Mouse (Mus musculus): Measurements from ENCODE around the gene Tigit. TPM values are rescaled to one million over a fixed set of nuclear protein-coding genes. Genes with fewer than 3 reads are reported as not detected.

Gene Tigit
- polyA plus RNA-seq, 1 experiment from 2014 or later: not detected

GRCm38 (mm10) chr16:43700575-43700974, 36.6 kb upstream of the Tigit start:
- H3K9ac ChIP-seq (ENCODE audit: low read depth, low read length): no peak overlapping the region
- WGBS (ENCODE audit: insufficient replicate concordance): 71% methylated on average over 8 of the region's 8 CpGs

GRCm38 (mm10) chr16:43698735-43699649, 35.0 kb upstream of the Tigit start:
- Histone ChIP-seq H3K9ac (ENCODE audit: low read depth, low read length) (no peak overlapping the region), H3K4me2 (ENCODE audit: low read depth, low read length) (no peak overlapping the region), H3K27me3 (ENCODE audit: control insufficient read depth, insufficient read depth, low read depth, low read length) (no peaks in the 10 kb centered on the region), H3K36me3 (ENCODE audit: control insufficient read depth, insufficient read depth) (no peaks in the 10 kb centered on the region), H3K4me1 (ENCODE audit: control insufficient read depth, low read depth, low read length) (no peaks in the 10 kb centered on the region), H3K4me3 (ENCODE audit: low read depth, low read length) (no peak overlapping the region), H3K27ac (ENCODE audit: low read length) (no peak overlapping the region), H3K9me3 (replicated peaks; ENCODE audit: control insufficient read depth, low read length) (no peaks in the 10 kb centered on the region)
- 30% methylated on average over 14 of the region's 14 CpGs for WGBS (ENCODE audit: insufficient replicate concordance)
- no peak for ATAC-seq (ENCODE audit: low read depth)

More at GRCm38 (mm10) chr16:43700575-43700974, 36.6 kb upstream of the Tigit start:
- ATAC-seq (ENCODE audit: low read depth): no peak
- H3K4me2 ChIP-seq (ENCODE audit: low read depth, low read length): no peak overlapping the region
- H3K27me3 ChIP-seq (ENCODE audit: control insufficient read depth, insufficient read depth, low read depth, low read length): no peaks in the 10 kb centered on the region
- no peaks in the 10 kb centered on the region for H3K9me3 ChIP-seq (replicated peaks; ENCODE audit: control insufficient read depth, low read length)
- H3K4me3 ChIP-seq (ENCODE audit: low read depth, low read length): no peak overlapping the region
- no peak overlapping the region for H3K27ac ChIP-seq (ENCODE audit: low read length)
- no peaks in the 10 kb centered on the region for H3K4me1 ChIP-seq (ENCODE audit: control insufficient read depth, low read depth, low read length)
- H3K36me3 ChIP-seq (ENCODE audit: control insufficient read depth, insufficient read depth): no peaks in the 10 kb centered on the region

- 78% methylated on average over 7 of the region's 7 CpGs for WGBS (ENCODE audit: insufficient replicate concordance)
- no peaks in the 10 kb centered on the region for H3K9me3 ChIP-seq (replicated peaks; ENCODE audit: control insufficient read depth, low read length)
- H3K27ac ChIP-seq (ENCODE audit: low read length): no peak overlapping the region
- no peaks in the 10 kb centered on the region for H3K36me3 ChIP-seq (ENCODE audit: control insufficient read depth, insufficient read depth)
- H3K4me1 ChIP-seq (ENCODE audit: control insufficient read depth, low read depth, low read length): no peaks in the 10 kb centered on the region
- no peak overlapping the region for H3K4me3 ChIP-seq (ENCODE audit: low read depth, low read length)
- H3K4me2 ChIP-seq (ENCODE audit: low read depth, low read length): no peak overlapping the region
- H3K27me3 ChIP-seq (ENCODE audit: control insufficient read depth, insufficient read depth, low read depth, low read length): no peaks in the 10 kb centered on the region
- no peak for ATAC-seq (ENCODE audit: low read depth)
- H3K9ac ChIP-seq (ENCODE audit: low read depth, low read length): no peak overlapping the region
Measured at GRCm38 (mm10) chr16:43697772-43698171, 33.8 kb upstream of the Tigit start.

- Histone ChIP-seq H3K4me1 (ENCODE audit: control insufficient read depth, low read depth, low read length) (no peaks in the 10 kb centered on the region), H3K9ac (ENCODE audit: low read depth, low read length) (no peak overlapping the region), H3K27ac (ENCODE audit: low read length) (no peak overlapping the region), H3K27me3 (ENCODE audit: control insufficient read depth, insufficient read depth, low read depth, low read length) (no peaks in the 10 kb centered on the region), H3K36me3 (ENCODE audit: control insufficient read depth, insufficient read depth) (no peaks in the 10 kb centered on the region), H3K4me2 (ENCODE audit: low read depth, low read length) (no peak overlapping the region), H3K9me3 (replicated peaks; ENCODE audit: control insufficient read depth, low read length) (no peaks in the 10 kb centered on the region), H3K4me3 (ENCODE audit: low read depth, low read length) (no peak overlapping the region)
- 52% methylated on average over 7 of the region's 7 CpGs for WGBS (ENCODE audit: insufficient replicate concordance)
- no peak for ATAC-seq (ENCODE audit: low read depth)
Measured at GRCm38 (mm10) chr16:43695852-43696251, 31.9 kb upstream of the Tigit start.

- no peaks in the 10 kb centered on the region for H3K36me3 ChIP-seq (ENCODE audit: control insufficient read depth, insufficient read depth)
- no peaks in the 10 kb centered on the region for H3K4me1 ChIP-seq (ENCODE audit: control insufficient read depth, low read depth, low read length)
- no peak overlapping the region for H3K4me2 ChIP-seq (ENCODE audit: low read depth, low read length)
- H3K4me3 ChIP-seq (ENCODE audit: low read depth, low read length): no peak overlapping the region
- 77% methylated on average over 11 of the region's 11 CpGs for WGBS (ENCODE audit: insufficient replicate concordance)
- no peak for ATAC-seq (ENCODE audit: low read depth)
- no peak overlapping the region for H3K9ac ChIP-seq (ENCODE audit: low read depth, low read length)
- no peaks in the 10 kb centered on the region for H3K27me3 ChIP-seq (ENCODE audit: control insufficient read depth, insufficient read depth, low read depth, low read length)
- H3K9me3 ChIP-seq (replicated peaks; ENCODE audit: control insufficient read depth, low read length): no peaks in the 10 kb centered on the region
- no peak overlapping the region for H3K27ac ChIP-seq (ENCODE audit: low read length)
Measured at GRCm38 (mm10) chr16:43694104-43694503, 30.2 kb upstream of the Tigit start.

GRCm38 (mm10) chr16:43692611-43693010, 28.7 kb upstream of the Tigit start:
- WGBS (ENCODE audit: insufficient replicate concordance): 61% methylated on average over 4 of the region's 4 CpGs
- no peak overlapping the region for H3K4me3 ChIP-seq (ENCODE audit: low read depth, low read length)
- H3K36me3 ChIP-seq (ENCODE audit: control insufficient read depth, insufficient read depth): no peaks in the 10 kb centered on the region
- no peaks in the 10 kb centered on the region for H3K9me3 ChIP-seq (replicated peaks; ENCODE audit: control insufficient read depth, low read length)
- H3K27me3 ChIP-seq (ENCODE audit: control insufficient read depth, insufficient read depth, low read depth, low read length): no peaks in the 10 kb centered on the region
- H3K4me1 ChIP-seq (ENCODE audit: control insufficient read depth, low read depth, low read length): no peaks in the 10 kb centered on the region
- no peak overlapping the region for H3K4me2 ChIP-seq (ENCODE audit: low read depth, low read length)
- H3K9ac ChIP-seq (ENCODE audit: low read depth, low read length): no peak overlapping the region
- H3K27ac ChIP-seq (ENCODE audit: low read length): no peak overlapping the region
- no peak for ATAC-seq (ENCODE audit: low read depth)

GRCm38 (mm10) chr16:43691741-43692140, 27.8 kb upstream of the Tigit start:
- H3K36me3 ChIP-seq (ENCODE audit: control insufficient read depth, insufficient read depth): no peaks in the 10 kb centered on the region
- no peak for ATAC-seq (ENCODE audit: low read depth)
- H3K27ac ChIP-seq (ENCODE audit: low read length): no peak overlapping the region
- no peak overlapping the region for H3K9ac ChIP-seq (ENCODE audit: low read depth, low read length)
- 81% methylated on average over 5 of the region's 5 CpGs for WGBS (ENCODE audit: insufficient replicate concordance)
- no peaks in the 10 kb centered on the region for H3K9me3 ChIP-seq (replicated peaks; ENCODE audit: control insufficient read depth, low read length)
- H3K27me3 ChIP-seq (ENCODE audit: control insufficient read depth, insufficient read depth, low read depth, low read length): no peaks in the 10 kb centered on the region
- no peak overlapping the region for H3K4me3 ChIP-seq (ENCODE audit: low read depth, low read length)
- H3K4me1 ChIP-seq (ENCODE audit: control insufficient read depth, low read depth, low read length): no peaks in the 10 kb centered on the region
- no peak overlapping the region for H3K4me2 ChIP-seq (ENCODE audit: low read depth, low read length)

- no peak for ATAC-seq (ENCODE audit: low read depth)
- no peak overlapping the region for H3K27ac ChIP-seq (ENCODE audit: low read length)
- no peaks in the 10 kb centered on the region for H3K9me3 ChIP-seq (replicated peaks; ENCODE audit: control insufficient read depth, low read length)
- H3K9ac ChIP-seq (ENCODE audit: low read depth, low read length): no peak overlapping the region
- no peaks in the 10 kb centered on the region for H3K27me3 ChIP-seq (ENCODE audit: control insufficient read depth, insufficient read depth, low read depth, low read length)
- H3K4me2 ChIP-seq (ENCODE audit: low read depth, low read length): no peak overlapping the region
- no peak overlapping the region for H3K4me3 ChIP-seq (ENCODE audit: low read depth, low read length)
- 59% methylated on average over 2 of the region's 2 CpGs for WGBS (ENCODE audit: insufficient replicate concordance)
- H3K4me1 ChIP-seq (ENCODE audit: control insufficient read depth, low read depth, low read length): no peaks in the 10 kb centered on the region
- no peaks in the 10 kb centered on the region for H3K36me3 ChIP-seq (ENCODE audit: control insufficient read depth, insufficient read depth)
Measured at GRCm38 (mm10) chr16:43690912-43691311, 27.0 kb upstream of the Tigit start.

- H3K36me3 ChIP-seq (ENCODE audit: control insufficient read depth, insufficient read depth): no peaks in the 10 kb centered on the region
- no peaks in the 10 kb centered on the region for H3K9me3 ChIP-seq (replicated peaks; ENCODE audit: control insufficient read depth, low read length)
- no peak overlapping the region for H3K27ac ChIP-seq (ENCODE audit: low read length)
- H3K4me1 ChIP-seq (ENCODE audit: control insufficient read depth, low read depth, low read length): no peaks in the 10 kb centered on the region
- H3K9ac ChIP-seq (ENCODE audit: low read depth, low read length): no peak overlapping the region
- 49% methylated on average over 3 of the region's 3 CpGs for WGBS (ENCODE audit: insufficient replicate concordance)
- H3K27me3 ChIP-seq (ENCODE audit: control insufficient read depth, insufficient read depth, low read depth, low read length): no peaks in the 10 kb centered on the region
- H3K4me2 ChIP-seq (ENCODE audit: low read depth, low read length): no peak overlapping the region
- no peak for ATAC-seq (ENCODE audit: low read depth)
- H3K4me3 ChIP-seq (ENCODE audit: low read depth, low read length): no peak overlapping the region
Measured at GRCm38 (mm10) chr16:43690211-43690690, 26.3 kb upstream of the Tigit start.

Measured in liver, embryonic 16.5 days (tissue).